Mouse (Mus musculus) lung, adult 2 months (tissue): ENCODE measurements around the gene Dkk3.

Source experiments
- CTCF ChIP-seq: fragments of 200-500 bp; IDR thresholded peaks from 2 replicates; pipeline ENCODE4 v1.5.1; 2011; ENCODE audit warnings: mild to moderate bottlenecking, low read length, control low read depth; ENCODE audit not compliant: insufficient read depth
- POLR2A ChIP-seq: fragments of 200-500 bp; IDR thresholded peaks from 2 replicates; pipeline ENCODE4 v1.6.1; 2011; ENCODE audit warnings: low read depth, mild to moderate bottlenecking, control low read depth, low read length, borderline replicate concordance; ENCODE audit errors: extremely low read depth

DNA sequence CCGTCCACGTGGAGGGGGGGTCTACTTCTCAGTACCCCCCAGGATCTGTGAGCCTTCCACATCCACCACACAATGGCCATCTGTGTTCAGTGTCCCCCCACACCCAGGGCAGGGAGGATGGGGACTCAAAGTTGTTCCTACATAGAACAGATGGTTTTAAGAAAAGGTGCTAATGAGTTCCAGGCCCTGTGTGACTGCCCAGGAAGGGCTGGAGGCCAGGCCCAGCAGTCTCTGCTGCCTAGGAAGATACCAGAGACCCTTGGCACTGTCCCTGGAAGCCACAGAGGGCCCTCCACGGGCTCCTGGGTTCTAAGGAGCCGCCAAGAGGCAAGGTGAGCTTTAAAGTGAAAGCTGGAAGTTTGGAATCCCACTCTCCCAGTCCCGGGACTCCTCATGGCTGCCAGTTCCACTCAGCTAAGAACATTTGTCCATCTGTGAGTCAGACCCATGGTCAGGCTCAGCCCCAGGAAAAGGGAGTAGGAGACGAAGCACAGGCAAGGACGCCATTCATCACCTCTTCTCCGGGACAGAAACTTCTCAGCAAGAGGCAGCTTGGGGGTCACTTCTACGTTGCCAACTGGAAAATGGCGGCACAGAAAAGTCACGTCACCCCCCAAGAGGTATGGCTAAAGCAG, 36.9 kb downstream of the Dkk3 start:
- no peak for TF ChIP-seq CTCF
- TF ChIP-seq POLR2A: no peak
